Mouse (Mus musculus): ENCODE measurements around the gene Flywch1. TPM values are rescaled to one million over a fixed set of nuclear protein-coding genes. Genes with fewer than 3 reads are reported as not detected.

The Flywch1 gene
- total and polyA plus RNA-seq, 3 experiments: 18.8 to 28.3 (median 23.4) TPM

DNA sequence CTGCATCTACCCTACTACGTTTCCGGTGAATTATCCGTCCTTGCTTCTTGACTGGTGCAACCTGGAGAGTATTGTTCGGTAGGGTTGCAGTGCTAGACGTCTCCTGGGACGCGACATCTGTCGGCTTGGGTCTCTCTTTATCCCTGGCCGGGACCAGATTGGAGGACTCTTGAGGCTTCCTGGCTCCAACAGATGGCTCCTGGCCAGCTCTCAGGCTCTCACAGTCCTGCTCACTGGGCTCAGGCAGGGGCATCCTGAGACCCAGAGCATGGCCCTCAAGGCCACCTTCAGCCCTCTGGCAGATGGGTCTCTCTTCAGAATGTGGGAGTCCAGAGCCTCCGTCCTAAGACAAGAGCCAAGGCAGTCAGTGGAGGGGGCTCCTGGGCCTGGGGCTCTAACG, 8.4 kb downstream of the Flywch1 start:
- no peaks in the 10 kb centered on the region for H3K27me3 ChIP-seq (replicated peaks)
- H3K79me2 ChIP-seq (replicated peaks; ENCODE audit: control insufficient read depth, extremely low read depth, insufficient read depth, poor library complexity, severe bottlenecking): no peaks in the 10 kb centered on the region
- H3K9me3 ChIP-seq (replicated peaks; ENCODE audit: low read length): peaks cover 5% of the 10 kb centered on the region
- no peak for DNase-seq (ENCODE audit: extremely low read depth)
- dilution Hi-C loops (cut with MboI; ENCODE audit: extremely low pct_ligation_motif_present, extremely low pct_unique_long_range_greater_than_20kb, low sequenced_read_pairs): no loop called here
- no peak for TF ChIP-seq TBP (conservative IDR thresholded peaks at IDR 0.05; ENCODE audit: low read depth, low read length)
- TF ChIP-seq MEF2A (IDR thresholded peaks at IDR 0.05; ENCODE audit: borderline replicate concordance, low read depth, low read length): no peak
- no peak for TF ChIP-seq E2F4 (IDR thresholded peaks at IDR 0.05; ENCODE audit: insufficient replicate concordance, low read depth, low read length)
- no peak for TF ChIP-seq CTCF (conservative IDR thresholded peaks at IDR 0.05 in 1 of 2, IDR thresholded peaks at IDR 0.05 in 1 of 2; ENCODE audit: low read depth in 2 of 2, low read length in 2 of 2)
- TF ChIP-seq ELF1 (IDR thresholded peaks at IDR 0.05; ENCODE audit: low read depth, low read length): no peak
- no peak for TF ChIP-seq RCOR1 (conservative IDR thresholded peaks at IDR 0.05; ENCODE audit: low read depth, low read length)
- no peak for TF ChIP-seq JUN (IDR thresholded peaks at IDR 0.05; ENCODE audit: insufficient read depth, low read depth, low read length)
- TF ChIP-seq IRF4 (IDR thresholded peaks at IDR 0.05; ENCODE audit: low read depth, low read length): no peak
- no peak for TF ChIP-seq ZMIZ1 (IDR thresholded peaks at IDR 0.05; ENCODE audit: low read depth, low read length)
- TF ChIP-seq POLR2AphosphoS2 (IDR thresholded peaks at IDR 0.05; ENCODE audit: low read depth, low read length): no peak
- no peak for TF ChIP-seq RAD21 (IDR thresholded peaks at IDR 0.05; ENCODE audit: low read depth, low read length)
- no peak for TF ChIP-seq NELFE (IDR thresholded peaks at IDR 0.05; ENCODE audit: low read depth, low read length)
- TF ChIP-seq MAZ (IDR thresholded peaks at IDR 0.05; ENCODE audit: low read depth, low read length): no peak
- TF ChIP-seq TCF12 (IDR thresholded peaks at IDR 0.05; ENCODE audit: low read depth, low read length): no peak
- TF ChIP-seq KAT2A (IDR thresholded peaks at IDR 0.05; ENCODE audit: insufficient replicate concordance, low read length): no peak
- no peak for TF ChIP-seq USF1 (IDR thresholded peaks at IDR 0.05; ENCODE audit: low read depth, low read length)
- no peak for TF ChIP-seq UBTF (IDR thresholded peaks at IDR 0.05; ENCODE audit: low read depth, low read length)
- no peak for TF ChIP-seq MXI1 (IDR thresholded peaks at IDR 0.05; ENCODE audit: low read depth, low read length)
- no peak for TF ChIP-seq ZC3H11A (IDR thresholded peaks at IDR 0.05; ENCODE audit: low read depth, low read length)
- no peak for TF ChIP-seq EP300 (IDR thresholded peaks at IDR 0.05; ENCODE audit: low read length)
- peaks cover 0 to 3% of the 10 kb centered on the region in 2 experiments; a peak in 1 of 4 replicates for H3K4me1 ChIP-seq (ENCODE audit: control insufficient read depth in 1 of 2, insufficient read depth in 2 of 2)
- H3K4me3 ChIP-seq (replicated peaks in 1 of 3; ENCODE audit: low read depth in 2 of 3, low read length in 2 of 3, poor library complexity in 1 of 3): no peak overlapping the region
- H3K4me2 ChIP-seq (ENCODE audit: insufficient read depth, low read depth, poor library complexity, severe bottlenecking): no peak overlapping the region
- no peak overlapping the region for H3K9ac ChIP-seq (ENCODE audit: insufficient read depth, low read depth)
- peaks cover 16 to 50% of the 10 kb centered on the region in 2 experiments for H3K36me3 ChIP-seq (replicated peaks in 1 of 2; ENCODE audit: control insufficient read depth in 1 of 2, insufficient read depth in 1 of 2, low read length in 1 of 2)
- H3K27ac ChIP-seq (ENCODE audit: insufficient read depth, low read depth): no peak overlapping the region
- in situ Hi-C loops (cut with MboI; ENCODE audit: low pct_ligation_motif_present, low pct_unique_long_range_greater_than_20kb, low sequenced_read_pairs): no loop called here

DNA sequence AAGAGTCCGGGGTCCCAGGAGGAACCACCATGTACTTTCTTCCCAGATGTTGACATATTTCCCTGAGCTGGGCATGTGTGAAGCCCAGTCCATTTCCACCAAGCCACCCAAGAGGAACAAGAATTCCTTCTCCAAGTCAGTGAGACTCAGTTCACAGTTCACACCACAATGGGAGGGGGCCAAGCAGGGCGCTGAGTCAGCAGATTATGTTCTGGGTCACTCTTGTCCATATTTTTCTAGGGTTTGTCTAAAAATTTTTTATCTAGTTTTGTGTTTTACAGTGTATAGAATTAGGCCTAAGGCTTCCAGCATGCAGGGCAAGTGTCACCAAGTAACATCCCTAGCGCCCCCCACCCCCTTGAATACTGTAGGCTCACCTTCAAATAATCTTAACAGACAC, 10.2 kb downstream of the Flywch1 start:
- Histone ChIP-seq H3K9me3 (replicated peaks; ENCODE audit: low read length) (peaks cover 5% of the 10 kb centered on the region), H3K4me1 (ENCODE audit: control insufficient read depth in 1 of 2, insufficient read depth in 2 of 2) (peaks cover 0 to 3% of the 10 kb centered on the region in 2 experiments; a peak in 1 of 4 replicates), H3K36me3 (replicated peaks in 1 of 2; ENCODE audit: control insufficient read depth in 1 of 2, insufficient read depth in 1 of 2, low read length in 1 of 2) (peaks cover 31 to 65% of the 10 kb centered on the region in 2 experiments), H3K9ac (ENCODE audit: insufficient read depth, low read depth) (no peak overlapping the region), H3K4me2 (ENCODE audit: insufficient read depth, low read depth, poor library complexity, severe bottlenecking) (no peak overlapping the region), H3K4me3 (replicated peaks in 1 of 3; ENCODE audit: low read depth in 2 of 3, low read length in 2 of 3, poor library complexity in 1 of 3) (no peak overlapping the region), H3K27ac (ENCODE audit: insufficient read depth, low read depth) (no peak overlapping the region), H3K27me3 (replicated peaks) (no peaks in the 10 kb centered on the region), H3K79me2 (replicated peaks; ENCODE audit: control insufficient read depth, extremely low read depth, insufficient read depth, poor library complexity, severe bottlenecking) (no peaks in the 10 kb centered on the region)
- TF ChIP-seq MAFK (IDR thresholded peaks at IDR 0.05; ENCODE audit: insufficient replicate concordance, low read length): peak; percentile 92
- no peak for TF ChIP-seq KAT2A (IDR thresholded peaks at IDR 0.05; ENCODE audit: insufficient replicate concordance, low read length)
- in situ Hi-C loops (cut with MboI; ENCODE audit: low pct_ligation_motif_present, low pct_unique_long_range_greater_than_20kb, low sequenced_read_pairs) (no loop called here), dilution Hi-C loops (cut with MboI; ENCODE audit: extremely low pct_ligation_motif_present, extremely low pct_unique_long_range_greater_than_20kb, low sequenced_read_pairs) (no loop called here)
- no peak for DNase-seq (ENCODE audit: extremely low read depth)
